Mouse (Mus musculus): ENCODE measurements around the gene Slc36a1. TPM values are rescaled to one million over a fixed set of nuclear protein-coding genes. Genes with fewer than 3 reads are reported as not detected.

Slc36a1 gene
- total RNA-seq, 2 experiments from 2014 or later = 33.5 to 41.3 TPM

DNA sequence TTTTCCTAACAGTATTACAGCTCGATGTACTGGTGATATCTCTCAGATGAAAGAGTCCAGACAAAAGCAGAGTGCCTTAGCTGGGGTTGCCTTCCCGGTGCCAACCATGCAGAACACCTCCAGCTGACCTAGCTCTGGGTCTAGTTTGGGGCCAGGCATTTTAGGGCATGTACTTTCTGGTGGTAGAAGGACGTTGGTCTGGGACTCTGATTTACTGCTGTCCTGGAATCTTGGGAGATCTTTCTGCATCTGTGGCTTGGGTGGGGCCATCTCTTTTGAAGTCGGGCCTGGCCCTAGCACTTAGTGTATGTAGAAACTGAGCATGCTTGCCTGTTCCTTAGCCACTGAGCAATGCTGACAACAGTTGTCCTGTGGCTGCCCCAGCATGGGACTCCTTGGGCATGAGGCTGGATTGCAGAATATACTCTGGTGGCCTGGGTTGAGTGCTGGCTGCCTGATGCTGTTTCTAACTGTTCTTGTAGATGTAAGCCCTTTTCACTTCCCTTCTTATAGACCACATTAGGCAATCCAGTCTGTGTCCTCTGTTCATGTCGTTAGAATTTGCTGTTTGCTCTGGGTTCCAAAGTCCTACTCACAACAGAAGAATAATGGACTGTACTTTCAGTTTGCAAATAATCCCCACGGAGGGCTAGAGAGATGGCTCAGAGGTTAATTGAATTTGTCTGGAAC lies 4.0 kb downstream of the Slc36a1 start:
- DNase-seq = no peak
- intact Hi-C loops (cut with DNase I) = loop anchor here (10.0 kb wide), 1 partner anchor 237 kb away; no protein-coding TSS in a partner anchor

DNA sequence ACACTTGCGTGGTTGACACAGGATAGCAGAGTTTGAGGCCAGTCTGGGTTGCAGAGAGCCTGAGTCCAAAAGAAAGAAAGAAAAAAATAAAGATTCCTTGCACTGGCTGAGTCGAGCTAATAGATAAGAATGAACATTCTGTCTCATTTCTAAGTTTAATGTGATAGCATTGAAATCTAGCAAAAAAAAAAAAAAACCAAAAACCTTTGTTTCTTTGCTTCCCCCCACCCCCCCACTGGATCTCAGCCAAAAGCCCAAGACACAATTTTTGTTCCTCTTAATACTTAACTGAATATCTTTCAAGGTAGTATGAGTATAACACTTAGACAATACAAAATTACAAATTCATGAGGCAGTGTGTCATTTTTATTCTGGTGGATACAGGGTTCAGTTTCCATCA lies 4.9 kb downstream of the Slc36a1 start:
- intact Hi-C loops (cut with DNase I) = loop anchor here (10.0 kb wide), 1 partner anchor 236 kb away; no protein-coding TSS in a partner anchor
- no peak for DNase-seq

DNA sequence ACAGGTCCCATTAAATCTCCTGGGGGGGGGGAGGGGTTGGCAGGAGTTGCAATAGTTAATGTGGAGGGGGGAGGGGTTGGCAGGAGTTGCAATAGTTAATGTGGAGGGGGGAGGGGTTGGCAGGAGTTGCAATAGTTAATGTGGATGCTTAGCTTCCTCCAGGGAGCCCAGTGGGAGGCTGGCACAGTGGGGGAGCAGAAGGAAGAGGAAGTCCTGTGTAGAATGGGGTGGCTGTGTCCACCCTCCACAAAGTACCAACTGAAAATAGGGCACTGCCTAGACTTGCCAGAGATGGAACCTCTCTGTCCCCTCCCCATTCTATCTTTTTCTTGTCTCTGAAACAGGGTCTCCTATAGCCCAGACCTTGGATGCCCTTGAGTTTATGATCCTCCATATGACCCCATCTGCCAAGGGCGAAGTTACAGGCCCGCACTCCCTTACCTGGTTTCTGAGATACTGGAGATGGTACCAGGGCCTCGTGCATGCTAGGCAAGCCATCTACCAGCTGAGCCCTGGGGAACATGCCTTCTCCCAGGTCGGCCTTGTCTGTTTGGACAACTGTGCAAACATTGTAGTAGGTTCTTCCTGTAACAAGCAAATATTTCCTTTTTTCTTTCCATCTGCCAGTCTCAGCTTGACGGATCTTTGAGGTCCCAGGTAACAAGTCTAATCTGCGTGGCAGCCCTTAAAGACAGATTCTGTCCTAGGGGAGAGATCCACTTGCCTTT lies 5.6 kb downstream of the Slc36a1 start:
- intact Hi-C loops (cut with DNase I) = loop anchor here (10.0 kb wide), 1 partner anchor 235 kb away; no protein-coding TSS in a partner anchor
- DNase-seq = no peak

DNA sequence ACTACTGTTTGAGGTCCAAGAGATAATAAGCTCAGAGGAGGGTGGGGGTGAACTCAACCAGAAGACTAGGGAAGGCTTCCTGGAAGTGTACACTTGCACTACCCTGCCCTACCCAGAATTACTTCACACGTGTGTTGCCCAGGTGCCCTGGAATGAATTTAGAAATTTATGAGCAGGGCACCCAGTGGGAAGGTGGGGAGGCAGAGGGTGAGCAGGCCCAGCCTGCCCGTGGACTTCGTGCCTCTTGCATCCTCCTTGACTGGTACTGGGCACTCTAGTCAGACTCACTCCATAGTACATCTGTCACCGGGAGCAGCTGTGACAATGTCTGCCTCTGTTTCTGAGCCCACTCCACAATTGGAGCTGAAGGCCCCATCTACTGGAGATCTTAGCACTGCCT lies 9.4 kb downstream of the Slc36a1 start:
- intact Hi-C loops (cut with DNase I) = no loop called here
- no peak for DNase-seq

DNA sequence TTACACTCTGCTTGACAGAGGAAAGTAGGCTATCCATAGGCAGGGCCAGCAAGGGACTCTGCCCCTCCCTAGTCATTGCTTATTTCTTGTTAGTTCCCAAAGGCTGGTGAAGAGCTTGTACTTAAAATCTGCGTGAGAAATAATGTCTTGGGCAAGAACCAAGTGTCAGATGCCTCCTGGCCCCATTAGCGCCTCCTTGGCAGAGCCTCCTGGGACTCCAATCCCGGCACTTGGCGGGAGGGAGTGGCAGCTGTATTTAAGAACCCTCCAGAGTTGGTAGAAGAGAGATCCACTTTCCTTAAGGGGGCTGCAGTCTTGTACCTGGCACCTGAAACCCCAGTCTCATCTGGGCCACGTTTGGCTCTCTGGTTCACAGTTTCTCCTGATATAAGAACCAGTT lies 10.0 kb downstream of the Slc36a1 start:
- intact Hi-C loops (cut with DNase I) = no loop called here
- no peak for DNase-seq

DNA sequence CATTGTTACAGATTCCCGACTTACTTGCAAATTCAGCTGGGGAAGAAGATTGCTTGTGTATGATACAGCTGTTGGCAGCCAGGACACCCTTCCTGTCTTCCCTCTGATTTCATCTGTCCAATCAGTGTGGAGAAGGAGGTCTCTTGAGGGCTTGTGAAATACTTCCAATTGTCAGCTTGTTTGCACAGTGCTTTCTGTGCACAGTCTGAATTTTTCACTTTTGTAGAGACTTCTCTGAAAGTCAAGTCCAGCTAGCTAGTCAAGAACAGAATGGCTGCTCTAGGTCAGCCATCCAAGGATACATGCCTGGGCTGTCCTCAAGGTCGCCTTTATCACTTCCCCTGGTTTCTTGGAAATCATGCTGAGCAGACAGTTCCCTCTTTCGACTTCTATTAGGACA lies 10.8 kb downstream of the Slc36a1 start:
- intact Hi-C loops (cut with DNase I) = no loop called here

DNA sequence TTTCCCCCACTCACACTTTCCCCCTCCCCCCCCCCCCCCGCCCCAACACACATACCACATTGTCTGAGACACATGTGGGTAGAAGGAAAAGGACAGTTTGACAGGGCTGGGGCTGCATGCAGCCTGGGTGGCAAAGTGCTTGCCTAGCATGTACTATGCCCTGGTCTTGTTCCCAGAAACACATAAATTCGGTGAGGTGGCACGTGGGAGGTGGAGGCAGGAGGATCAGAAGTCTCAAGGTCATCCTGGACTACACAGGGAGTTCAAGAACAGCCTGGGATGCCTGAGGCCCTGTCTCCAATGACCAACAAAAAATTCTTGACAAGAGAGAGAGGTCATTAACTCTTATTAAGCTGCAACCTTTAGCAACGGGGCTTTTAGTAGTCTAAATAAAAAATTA lies 11.9 kb downstream of the Slc36a1 start:
- intact Hi-C loops (cut with DNase I) = no loop called here

More for the DNA sequence above, 10.8 kb downstream of the Slc36a1 start:
- DNase-seq = no peak

DNA sequence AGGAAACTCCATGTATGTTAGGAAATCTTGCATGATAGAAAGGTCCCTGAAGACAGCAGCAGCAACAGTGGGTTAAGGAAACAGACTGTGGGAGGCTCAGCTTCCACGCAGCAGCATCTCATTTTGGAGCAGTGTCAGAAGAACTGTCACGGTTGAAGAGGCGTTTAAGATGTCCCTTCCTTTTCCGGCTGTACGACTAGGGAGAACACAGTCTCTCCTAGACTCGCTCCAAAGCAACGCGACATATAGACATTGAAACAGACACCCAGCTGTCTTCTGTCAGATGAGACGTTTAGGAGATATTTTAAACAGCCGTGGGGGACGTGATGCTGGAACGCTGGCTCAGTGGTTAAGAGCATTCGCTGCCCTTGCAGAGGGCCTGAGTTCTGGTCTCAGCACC lies 12.7 kb downstream of the Slc36a1 start:
- DNase-seq = no peak
- intact Hi-C loops (cut with DNase I) = no loop called here

More for the DNA sequence above, 11.9 kb downstream of the Slc36a1 start:
- DNase-seq = no peak

DNA sequence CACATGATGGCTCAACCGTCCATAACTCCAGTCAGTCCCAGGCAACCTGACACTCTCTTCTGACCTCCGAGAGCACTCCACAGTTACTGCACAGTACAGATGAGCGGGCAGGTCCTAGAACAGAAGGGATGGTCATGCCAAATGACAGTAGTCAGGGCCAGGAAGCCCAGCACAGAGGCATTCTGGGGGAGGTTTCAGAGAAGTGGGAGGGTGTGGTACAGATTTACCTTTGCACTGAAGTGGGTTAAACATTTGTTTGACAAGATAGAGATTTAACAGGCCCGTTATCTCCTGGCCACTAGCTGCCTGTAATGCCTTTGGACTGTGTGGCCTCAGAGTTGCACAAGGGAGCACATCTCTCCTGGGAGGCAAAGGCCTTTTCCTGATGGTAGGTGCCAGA lies 13.3 kb downstream of the Slc36a1 start:
- intact Hi-C loops (cut with DNase I) = no loop called here
- DNase-seq = no peak

DNA sequence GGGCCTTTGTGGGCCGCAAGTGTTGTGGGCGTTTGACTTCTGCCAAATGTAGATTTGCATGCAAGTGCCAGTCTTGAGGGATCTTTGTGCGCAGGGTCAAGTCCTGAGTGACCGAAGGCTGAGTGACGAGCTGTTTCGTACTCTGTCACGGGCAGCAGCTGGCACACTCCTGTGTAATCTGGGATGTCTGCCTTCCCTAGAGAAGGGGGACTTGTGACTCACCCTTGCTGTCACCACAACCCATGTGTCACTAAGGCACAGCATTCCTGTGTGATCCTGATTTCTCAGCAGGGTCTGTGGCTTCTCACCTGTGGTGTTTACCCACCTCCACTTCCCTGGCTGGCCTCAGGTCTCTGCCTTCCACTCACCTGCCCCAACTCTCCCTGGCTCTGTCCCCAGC lies 13.7 kb downstream of the Slc36a1 start:
- no peak for DNase-seq
- intact Hi-C loops (cut with DNase I) = no loop called here

DNA sequence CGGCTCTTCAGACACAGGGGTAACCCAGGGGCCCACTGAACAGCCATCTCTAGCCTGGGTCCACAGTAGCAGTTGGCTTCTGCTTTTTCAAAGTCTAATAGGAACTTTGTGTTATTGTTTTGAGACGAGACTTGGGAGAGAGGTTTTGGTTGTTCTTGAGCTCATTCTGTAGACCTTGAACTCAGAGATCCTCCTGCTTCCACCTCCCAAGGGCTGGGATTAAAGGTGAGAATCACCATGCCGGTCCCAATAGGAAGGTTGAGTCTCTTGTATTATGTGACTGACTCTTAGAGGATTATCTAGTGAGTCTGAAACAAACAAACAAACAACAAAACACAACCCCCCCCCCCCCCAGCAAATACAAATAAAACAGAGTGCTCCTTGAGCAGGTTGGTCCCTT lies 14.3 kb downstream of the Slc36a1 start:
- no peak for DNase-seq
- intact Hi-C loops (cut with DNase I) = no loop called here

DNA sequence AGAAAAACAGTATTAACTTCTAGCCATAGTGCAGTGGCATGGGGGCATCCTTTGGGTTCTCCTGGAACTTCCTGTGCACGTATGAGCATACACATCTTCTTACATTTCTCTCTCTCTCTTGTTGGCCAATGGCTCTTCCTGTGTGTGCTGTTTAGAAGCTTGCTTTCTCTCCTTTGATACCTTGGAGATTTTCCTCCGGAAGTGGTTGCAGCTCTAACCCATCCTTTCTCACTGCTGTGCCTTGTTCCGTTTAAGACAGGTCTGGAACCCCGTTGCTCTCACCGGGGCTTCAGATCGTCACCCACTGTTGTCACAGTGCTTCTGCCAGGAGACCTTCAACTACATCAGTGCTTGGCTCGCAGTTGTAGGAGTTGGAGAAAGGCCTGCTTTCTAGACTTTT lies 17.2 kb downstream of the Slc36a1 start:
- no peak for DNase-seq
- intact Hi-C loops (cut with DNase I) = no loop called here

DNA sequence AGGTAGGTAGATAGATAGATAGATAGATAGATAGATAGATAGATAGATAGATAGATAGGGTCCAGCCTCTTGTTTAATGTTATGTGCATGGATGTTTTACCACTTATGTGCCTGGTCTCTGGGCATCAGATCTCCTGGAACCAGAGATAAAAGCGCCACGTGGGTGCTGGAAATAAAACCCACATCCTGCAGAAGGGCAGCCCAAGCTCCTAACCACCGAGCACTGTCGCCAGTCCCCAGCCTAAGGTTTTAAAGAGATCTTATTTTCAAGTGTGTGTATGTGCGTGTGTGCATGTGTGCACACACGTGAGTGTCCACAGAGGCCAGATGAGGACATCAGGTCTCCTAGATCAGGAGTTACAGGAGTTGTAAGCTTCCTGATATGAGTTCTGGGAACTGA lies 26.9 kb downstream of the Slc36a1 start:
- intact Hi-C loops (cut with DNase I) = no loop called here
- no peak for DNase-seq

DNA sequence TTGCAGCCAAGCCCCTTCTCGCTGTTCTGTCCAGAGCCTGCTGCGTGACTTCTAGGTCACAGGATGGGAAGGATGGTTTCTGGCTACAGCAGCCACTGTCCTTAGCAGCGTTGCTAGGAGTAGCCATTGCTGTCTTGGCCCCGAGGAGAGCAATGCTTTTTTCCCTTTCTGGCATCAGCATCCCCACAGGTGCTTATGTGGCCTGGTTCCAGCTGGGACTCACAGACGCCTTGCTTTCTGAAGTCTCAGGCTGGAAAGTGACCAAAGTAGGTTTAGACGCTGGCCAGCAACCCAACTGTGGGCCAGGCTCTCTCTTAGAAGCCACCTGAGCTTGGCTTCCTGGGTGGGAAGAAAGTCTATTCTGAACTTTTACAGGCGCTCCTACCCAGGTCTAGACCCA lies 30.1 kb downstream of the Slc36a1 start:
- DNase-seq = peak; percentile 46
- intact Hi-C loops (cut with DNase I) = no loop called here

DNA sequence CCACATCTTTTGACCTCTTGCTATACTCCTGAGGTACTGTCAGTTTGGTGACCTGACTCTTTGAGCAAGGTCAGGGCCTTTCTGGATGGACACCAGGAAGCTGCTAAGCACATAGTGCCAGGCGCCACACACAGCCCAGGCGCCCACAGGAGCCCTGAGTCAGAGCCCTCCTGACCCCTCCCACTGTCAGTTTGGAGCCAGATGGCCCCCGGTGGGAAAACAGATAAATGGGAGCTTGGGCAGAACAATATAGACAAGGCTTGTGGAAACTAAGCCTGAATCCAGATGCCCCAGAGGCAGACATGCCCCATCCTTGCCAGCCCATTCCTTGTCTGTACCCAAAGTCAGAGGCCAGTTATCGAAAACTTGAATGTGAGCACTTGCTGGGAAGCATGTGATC lies 30.6 kb downstream of the Slc36a1 start:
- intact Hi-C loops (cut with DNase I) = no loop called here
- no peak for DNase-seq

DNA sequence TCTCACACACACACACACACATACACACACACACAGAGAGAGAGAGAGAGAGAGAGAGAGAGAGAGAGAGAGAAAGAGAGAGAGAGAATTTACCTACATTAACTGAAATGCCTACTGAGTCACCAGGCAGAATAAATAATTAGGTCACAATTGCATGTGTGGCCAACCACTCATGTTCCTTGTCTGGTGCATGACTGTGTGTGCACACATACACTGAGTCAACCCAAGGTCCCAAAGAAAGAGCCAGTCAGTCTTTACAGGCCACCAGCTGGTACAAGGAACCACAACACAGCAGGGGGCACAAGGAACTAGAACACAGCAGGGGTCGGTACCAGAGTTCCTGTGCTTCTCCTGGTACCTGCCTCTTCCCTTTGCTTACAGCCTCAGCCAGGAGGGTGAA lies 32.7 kb downstream of the Slc36a1 start:
- no peak for DNase-seq
- intact Hi-C loops (cut with DNase I) = no loop called here

DNA sequence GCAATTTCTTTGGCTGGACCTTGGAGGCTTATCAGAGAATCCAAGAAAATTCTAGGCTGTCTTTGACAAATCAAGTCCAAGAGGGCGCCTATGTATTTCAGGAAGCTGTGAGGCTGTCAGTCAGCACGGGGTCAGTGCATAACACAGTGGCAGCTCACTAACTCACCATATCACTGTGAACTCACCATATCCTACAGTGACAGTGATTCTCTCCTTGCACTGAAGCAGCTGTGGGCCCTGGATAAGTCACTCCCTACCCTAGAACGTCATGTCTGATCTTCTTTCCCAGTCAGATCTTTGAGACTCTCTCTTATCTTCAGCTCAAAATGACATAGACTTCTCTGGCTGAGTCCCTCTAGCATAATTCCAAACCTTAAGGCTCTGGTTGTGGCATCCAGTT lies 35.3 kb downstream of the Slc36a1 start:
- intact Hi-C loops (cut with DNase I) = no loop called here
- DNase-seq = no peak

DNA sequence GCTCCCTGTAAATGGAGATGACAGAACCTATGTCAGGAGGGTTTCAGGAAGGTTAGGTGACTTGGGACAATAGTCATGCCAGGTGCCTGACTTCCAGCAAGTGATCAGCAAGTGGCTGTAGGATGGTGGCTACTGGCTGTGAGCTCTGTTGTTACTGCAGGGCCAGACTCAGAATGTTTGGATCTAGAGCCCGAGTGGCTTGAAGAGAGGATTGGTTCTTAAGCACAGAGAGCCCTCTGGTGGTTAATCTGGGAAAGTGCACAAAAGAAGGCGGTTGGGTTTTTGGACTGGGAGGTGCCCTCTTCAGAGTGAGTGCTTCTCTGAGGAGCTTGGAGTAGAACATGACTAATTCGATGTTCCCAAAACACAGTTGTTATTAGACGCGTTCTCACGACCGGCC lies 36.4 kb downstream of the Slc36a1 start:
- intact Hi-C loops (cut with DNase I) = no loop called here
- peak; percentile 50 for DNase-seq

DNA sequence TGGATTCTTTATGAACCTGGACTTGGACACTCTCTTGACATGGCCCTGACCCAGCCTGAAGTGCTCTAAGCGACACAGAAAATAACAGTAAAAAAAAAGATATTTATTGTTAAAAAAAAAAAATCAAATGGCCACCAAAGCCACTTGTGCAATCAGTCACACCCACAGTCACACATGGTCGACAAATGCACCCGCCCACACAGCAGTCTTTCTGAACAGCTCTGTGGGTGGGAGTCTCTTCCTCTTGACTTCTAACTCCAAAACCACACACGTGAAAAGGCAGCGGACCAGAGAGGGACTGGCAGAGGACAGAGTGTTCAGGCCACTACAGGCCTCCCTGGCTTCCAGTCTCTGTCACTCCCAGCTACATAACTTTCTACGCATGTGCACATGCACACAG lies 46.4 kb downstream of the Slc36a1 start:
- intact Hi-C loops (cut with DNase I) = no loop called here
- no peak for DNase-seq

DNA sequence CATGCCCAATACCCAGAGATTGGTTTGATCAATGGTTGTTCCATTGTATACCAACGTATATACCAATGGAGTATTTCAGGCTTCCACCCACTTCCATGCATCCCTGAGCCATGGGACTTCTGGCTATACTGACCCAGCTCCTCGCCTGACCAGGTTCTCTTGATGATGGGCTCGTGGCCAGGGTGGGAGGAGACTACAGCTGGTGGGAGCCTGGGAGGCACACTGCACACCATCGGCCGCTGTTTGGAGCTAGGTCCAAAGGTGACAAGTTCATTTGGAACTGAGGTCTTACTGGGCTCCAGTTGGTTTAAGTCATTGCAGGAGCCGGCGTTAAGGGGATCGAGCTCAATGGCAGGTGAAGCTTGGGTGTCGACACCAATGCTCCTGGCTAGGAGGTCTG lies 49.2 kb downstream of the Slc36a1 start:
- no peak for DNase-seq
- intact Hi-C loops (cut with DNase I) = no loop called here

DNA sequence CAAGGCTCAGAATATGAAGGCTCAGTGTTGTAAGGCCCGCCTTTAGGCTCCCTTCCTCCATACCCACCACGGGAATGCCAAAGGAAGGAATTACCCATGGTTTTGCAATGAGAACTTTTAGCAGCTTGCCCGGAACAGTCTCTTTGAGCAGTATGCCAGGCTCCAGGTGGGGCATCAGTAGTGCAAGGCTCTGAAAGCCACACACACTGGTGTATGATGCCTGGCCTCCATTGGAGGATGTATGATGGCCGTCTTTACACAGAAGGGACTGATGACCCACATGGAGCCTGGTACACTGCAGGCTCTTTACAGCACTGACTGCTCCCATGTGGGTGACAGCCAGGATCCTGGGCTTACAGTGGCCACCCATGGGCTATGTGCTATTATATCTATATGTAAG lies 57.0 kb downstream of the Slc36a1 start:
- intact Hi-C loops (cut with DNase I) = no loop called here
- no peak for DNase-seq

DNA sequence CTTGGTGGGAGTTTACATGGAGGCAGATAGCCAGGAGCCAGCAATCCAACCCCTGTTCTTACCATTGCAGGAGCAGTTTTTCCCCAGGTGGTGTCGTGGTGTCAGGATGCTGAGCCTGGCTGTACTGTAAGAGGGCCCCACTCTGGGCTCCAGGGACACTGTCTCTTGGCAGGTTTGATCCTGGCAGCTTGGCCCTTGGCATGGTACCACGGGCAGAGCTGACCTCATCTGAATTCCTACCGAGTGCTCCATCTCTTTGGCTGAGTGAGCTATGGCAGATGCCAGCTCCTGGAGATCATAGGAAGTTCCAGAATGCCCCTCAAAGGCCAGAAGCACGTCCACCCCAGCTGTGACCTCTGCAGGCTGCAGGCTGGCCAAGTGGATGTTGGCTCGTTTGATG lies 57.9 kb downstream of the Slc36a1 start:
- intact Hi-C loops (cut with DNase I) = no loop called here
- DNase-seq = peak; percentile 93

All from left cerebral cortex, postnatal 4 days (tissue).